Mouse (Mus musculus) stomach, postnatal 0 days (tissue): ENCODE results near the gene Aldh8a1. TPM values are rescaled to one million over a fixed set of nuclear protein-coding genes. Genes with fewer than 3 reads are reported as not detected.

Source experiments
- ATAC-seq: fragments of 200-750 bp; cut with Nextera tagmentation; 2 replicates; pipeline ENCODE4 v1.8.0; 2017; ENCODE audit not compliant: low FRiP score, low TSS enrichment
- DNase-seq: peaks from one replicate; pipeline ENCODE4 v3.0.0-alpha.2; 2016; ENCODE audit warnings: low spot score
- H3K27ac ChIP-seq: fragments of 300-500 bp; sonication (generic); replicated peaks from 2 replicates; pipeline ENCODE4 v1.5.1; 2014; ENCODE audit warnings: mild to moderate bottlenecking, control low read depth
- H3K27me3 ChIP-seq: fragments of 300-500 bp; sonication (generic); 2 replicates; pipeline ENCODE4 v1.6.1; 2014; ENCODE audit warnings: low read length; ENCODE audit not compliant: control insufficient read depth, insufficient read depth
- H3K36me3 ChIP-seq: fragments of 300-500 bp; sonication (generic); 2 replicates; pipeline ENCODE4 v1.6.1; 2014; ENCODE audit warnings: low read length, mixed read lengths; ENCODE audit not compliant: control insufficient read depth, insufficient read depth
- H3K4me1 ChIP-seq: fragments of 300-500 bp; sonication (generic); replicated peaks from 2 replicates; pipeline ENCODE4 v1.6.1; 2014; ENCODE audit warnings: antibody characterized with exemption; ENCODE audit not compliant: control insufficient read depth, insufficient read depth
- H3K4me2 ChIP-seq: fragments of 300-500 bp; sonication (generic); replicated peaks from 2 replicates; pipeline ENCODE4 v1.6.1; 2014; ENCODE audit warnings: low read depth, mild to moderate bottlenecking, control low read depth, moderate library complexity
- H3K4me3 ChIP-seq: fragments of 300-500 bp; sonication (generic); 2 replicates; pipeline ENCODE4 v1.5.1; 2014; ENCODE audit warnings: low read depth, low read length, control low read depth
- H3K9ac ChIP-seq: fragments of 300-500 bp; sonication (generic); 2 replicates; pipeline ENCODE4 v1.6.1; 2014; ENCODE audit warnings: mild to moderate bottlenecking, low read length, control low read depth, mixed read lengths
- H3K9me3 ChIP-seq: fragments of 300-500 bp; sonication (generic); 2 replicates; pipeline ENCODE4 v1.6.1; 2016; ENCODE audit warnings: low read length; ENCODE audit not compliant: control insufficient read depth
- CTCF ChIP-seq: IDR thresholded peaks from 2 replicates; pipeline ENCODE4 v1.5.1; 2016; ENCODE audit warnings: antibody characterized with exemption, low read depth, mild to moderate bottlenecking, moderate library complexity
- EP300 ChIP-seq: optimal IDR thresholded peaks from 2 replicates; pipeline ENCODE3; 2016; ENCODE audit warnings: antibody characterized with exemption
- WGBS: fragments of 180-500 bp; shearing (Covaris S2); extraction: QIAGEN DNeasy Blood & Tissue Kit; methylation state at CpG from one replicate; pipeline ENCODE4 v1.1.7; 2014; 5-methylcytosine and 5-hydroxymethylcytosine counted together
- polyA plus RNA-seq: library from polyadenylated mRNA; unstranded; fragments of >200 nt; fragmentation: Nextera tagmentation; extraction: Ambion mirVana; gene quantifications from 2 replicates; pipeline ENCODE4 v1.2.1, GENCODE M21; 2015

The Aldh8a1 gene
- polyA plus RNA-seq, 1 experiment from 2014 or later: 0.05 TPM

- Histone ChIP-seq H3K4me1 (no peaks in the 10 kb centered on the region), H3K4me3 (no peak overlapping the region), H3K27ac (no peak overlapping the region), H3K4me2 (no peak overlapping the region), H3K9me3 (no peaks in the 10 kb centered on the region), H3K27me3 (no peaks in the 10 kb centered on the region), H3K9ac (no peak overlapping the region), H3K36me3 (no peaks in the 10 kb centered on the region)
- 55% methylated on average over 7 of the region's 7 CpGs for WGBS
- TF ChIP-seq EP300: no peak
- DNase-seq: no peak
- ATAC-seq: no peak
Observed at GRCm38 (mm10) chr10:21400031-21400430, 22.9 kb downstream of the Aldh8a1 start.

- H3K36me3 ChIP-seq: no peaks in the 10 kb centered on the region
- no peaks in the 10 kb centered on the region for H3K4me1 ChIP-seq
- no peaks in the 10 kb centered on the region for H3K27me3 ChIP-seq
- no peak for TF ChIP-seq CTCF
- no peak for TF ChIP-seq EP300
- H3K4me2 ChIP-seq: no peak overlapping the region
- ATAC-seq: no peak
- no peak overlapping the region for H3K9ac ChIP-seq
- H3K4me3 ChIP-seq: no peak overlapping the region
- WGBS: 61% methylated on average over 2 of the region's 2 CpGs
- H3K9me3 ChIP-seq: no peaks in the 10 kb centered on the region
- no peak overlapping the region for H3K27ac ChIP-seq
- no peak for DNase-seq
Observed at GRCm38 (mm10) chr10:21400453-21400852, 23.4 kb downstream of the Aldh8a1 start.

- no peak for DNase-seq
Observed at GRCm38 (mm10) chr10:21401259-21401658, 24.2 kb downstream of the Aldh8a1 start.

GRCm38 (mm10) chr10:21404822-21405221 is 27.7 kb downstream of the Aldh8a1 start:
- Histone ChIP-seq H3K4me1 (no peaks in the 10 kb centered on the region), H3K9ac (no peak overlapping the region), H3K4me2 (no peak overlapping the region), H3K36me3 (no peaks in the 10 kb centered on the region), H3K9me3 (no peaks in the 10 kb centered on the region), H3K27ac (no peak overlapping the region), H3K27me3 (no peaks in the 10 kb centered on the region), H3K4me3 (no peak overlapping the region)
- ATAC-seq (no peak), DNase-seq (no peak)
- no peak for TF ChIP-seq CTCF
- TF ChIP-seq EP300: no peak
- 66% methylated on average over 4 of the region's 4 CpGs for WGBS

More at GRCm38 (mm10) chr10:21401259-21401658, 24.2 kb downstream of the Aldh8a1 start:
- Histone ChIP-seq H3K4me3 (no peak overlapping the region), H3K4me2 (no peak overlapping the region), H3K9me3 (no peaks in the 10 kb centered on the region), H3K9ac (no peak overlapping the region), H3K4me1 (no peaks in the 10 kb centered on the region), H3K27ac (no peak overlapping the region), H3K36me3 (no peaks in the 10 kb centered on the region), H3K27me3 (no peaks in the 10 kb centered on the region)
- no peak for TF ChIP-seq CTCF
- TF ChIP-seq EP300: no peak
- ATAC-seq: no peak
- WGBS: 53% methylated on average over 4 of the region's 4 CpGs

GRCm38 (mm10) chr10:21405707-21406534 is 28.8 kb downstream of the Aldh8a1 start:
- H3K9me3 ChIP-seq: no peaks in the 10 kb centered on the region
- no peaks in the 10 kb centered on the region for H3K27me3 ChIP-seq
- no peaks in the 10 kb centered on the region for H3K4me1 ChIP-seq
- ATAC-seq: no peak
- no peak overlapping the region for H3K27ac ChIP-seq
- no peak overlapping the region for H3K9ac ChIP-seq
- no peak for TF ChIP-seq EP300
- TF ChIP-seq CTCF: no peak
- no peak for DNase-seq
- WGBS: 77% methylated on average over 11 of the region's 11 CpGs
- no peak overlapping the region for H3K4me3 ChIP-seq
- H3K36me3 ChIP-seq: no peaks in the 10 kb centered on the region
- no peak overlapping the region for H3K4me2 ChIP-seq

- H3K4me1 ChIP-seq: no peaks in the 10 kb centered on the region
- DNase-seq (no peak), ATAC-seq (no peak)
- 58% methylated on average over 5 of the region's 5 CpGs for WGBS
- no peak overlapping the region for H3K4me2 ChIP-seq
- H3K27ac ChIP-seq: no peak overlapping the region
- H3K9me3 ChIP-seq: no peaks in the 10 kb centered on the region
- no peak overlapping the region for H3K4me3 ChIP-seq
- no peaks in the 10 kb centered on the region for H3K36me3 ChIP-seq
- TF ChIP-seq EP300 (no peak), CTCF (no peak)
- no peak overlapping the region for H3K9ac ChIP-seq
- no peaks in the 10 kb centered on the region for H3K27me3 ChIP-seq
Observed at GRCm38 (mm10) chr10:21410711-21411110, 33.6 kb downstream of the Aldh8a1 start.
